Mouse (Mus musculus): ENCODE measurements at regions not wholly inside any gene's neighbourhood (a gene's known extent, or its start where the extent isn't known, plus 50 kb on each side); places are given as distances from the start of the nearest gene placed in this dataset.

DNA sequence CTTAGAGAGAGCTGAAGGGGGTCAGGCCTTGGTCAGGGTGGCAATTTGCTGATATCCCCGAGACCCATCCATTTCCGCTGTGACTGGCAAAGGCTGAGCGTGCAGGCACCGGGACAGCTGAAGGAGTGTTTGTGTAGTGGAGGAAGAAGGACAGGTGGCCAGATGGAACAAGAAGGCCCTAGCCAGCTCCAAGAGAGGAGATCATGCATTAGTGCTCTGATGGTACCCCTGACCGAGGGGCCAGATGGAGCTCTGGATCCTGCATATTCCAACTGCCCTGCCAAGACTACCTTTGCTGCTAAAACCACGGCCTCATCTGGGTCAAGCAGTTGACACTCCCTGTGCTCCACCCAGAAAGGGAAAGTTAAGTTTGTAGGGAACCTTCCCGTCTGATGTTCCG, 174.7 kb downstream of the Zfp326 start:
- TF ChIP-seq CTCF (conservative IDR thresholded peaks at IDR 0.05; ENCODE audit: low read length) (no peak), POU5F1 (IDR thresholded peaks at IDR 0.05; ENCODE audit: borderline replicate concordance, low read length) (no peak)
